Mouse (Mus musculus): ENCODE data around the gene Gm13083. TPM values are rescaled to one million over a fixed set of nuclear protein-coding genes. Genes with fewer than 3 reads are reported as not detected.

Gene Gm13083
- polyA plus RNA-seq (2014; fragmentation: Illumina TruSeq; extraction: RNeasy Lipid Tissue Mini Kit (QIAGEN cat#74804); ENCODE audit: low replicate concordance) = not detected

GRCm38 (mm10) chr4:143614703-143615102, at the start of gene Gm13083:
Gene Gm13083, plus strand, starts transcription at chr4:143615003.

GRCm38 (mm10) chr4:143657146-143657545, 42.3 kb downstream of the Gm13083 start, which contains the start of gene Gm13088:
Gene Gm13088, minus strand, starts transcription at chr4:143657246.

Other genes with a start within 250 kb of the Gm13083 start
- gene Pramel1, start 220.6 kb upstream of the Gm13083 start, polyA plus RNA-seq (2014; fragmentation: Illumina TruSeq; extraction: RNeasy Lipid Tissue Mini Kit (QIAGEN cat#74804); ENCODE audit: low replicate concordance) = not detected
- gene Pramef8, start 202.6 kb upstream of the Gm13083 start, polyA plus RNA-seq (2014; fragmentation: Illumina TruSeq; extraction: RNeasy Lipid Tissue Mini Kit (QIAGEN cat#74804); ENCODE audit: low replicate concordance) = 10.7 TPM
- gene Oog4, start 164.7 kb upstream of the Gm13083 start, polyA plus RNA-seq (2014; fragmentation: Illumina TruSeq; extraction: RNeasy Lipid Tissue Mini Kit (QIAGEN cat#74804); ENCODE audit: low replicate concordance) = not detected
- not detected for gene Gm13043, start 103.7 kb upstream of the Gm13083 start, polyA plus RNA-seq (2014; fragmentation: Illumina TruSeq; extraction: RNeasy Lipid Tissue Mini Kit (QIAGEN cat#74804); ENCODE audit: low replicate concordance)
- gene Gm13040, start 79.0 kb upstream of the Gm13083 start, polyA plus RNA-seq (2014; fragmentation: Illumina TruSeq; extraction: RNeasy Lipid Tissue Mini Kit (QIAGEN cat#74804); ENCODE audit: low replicate concordance) = not detected
- not detected for gene BC080695, start 63.3 kb upstream of the Gm13083 start, polyA plus RNA-seq (2014; fragmentation: Illumina TruSeq; extraction: RNeasy Lipid Tissue Mini Kit (QIAGEN cat#74804); ENCODE audit: low replicate concordance)
- not detected for gene Gm13057, start 63.3 kb upstream of the Gm13083 start, polyA plus RNA-seq (2014; fragmentation: Illumina TruSeq; extraction: RNeasy Lipid Tissue Mini Kit (QIAGEN cat#74804); ENCODE audit: low replicate concordance)
- gene Gm13088, start 42.2 kb downstream of the Gm13083 start, polyA plus RNA-seq (2014; fragmentation: Illumina TruSeq; extraction: RNeasy Lipid Tissue Mini Kit (QIAGEN cat#74804); ENCODE audit: low replicate concordance) = not detected
- gene Gm13089, start 87.7 kb downstream of the Gm13083 start, polyA plus RNA-seq (2014; fragmentation: Illumina TruSeq; extraction: RNeasy Lipid Tissue Mini Kit (QIAGEN cat#74804); ENCODE audit: low replicate concordance) = not detected
- gene Gm13078, start 104.5 kb downstream of the Gm13083 start, polyA plus RNA-seq (2014; fragmentation: Illumina TruSeq; extraction: RNeasy Lipid Tissue Mini Kit (QIAGEN cat#74804); ENCODE audit: low replicate concordance) = not detected
- gene Gm13023, start 174.3 kb downstream of the Gm13083 start, polyA plus RNA-seq (2014; fragmentation: Illumina TruSeq; extraction: RNeasy Lipid Tissue Mini Kit (QIAGEN cat#74804); ENCODE audit: low replicate concordance) = not detected
- gene Gm13084, start 201.1 kb downstream of the Gm13083 start, polyA plus RNA-seq (2014; fragmentation: Illumina TruSeq; extraction: RNeasy Lipid Tissue Mini Kit (QIAGEN cat#74804); ENCODE audit: low replicate concordance) = not detected
- not detected for gene Gm13103, start 231.5 kb downstream of the Gm13083 start, polyA plus RNA-seq (2014; fragmentation: Illumina TruSeq; extraction: RNeasy Lipid Tissue Mini Kit (QIAGEN cat#74804); ENCODE audit: low replicate concordance)